Mouse (Mus musculus) macrophage (primary cell): ENCODE data around the gene Coq4. TPM values are rescaled to one million over a fixed set of nuclear protein-coding genes. Genes with fewer than 3 reads are reported as not detected.

Source experiments
- H3K27ac ChIP-seq: fragments of 350-480 bp; formaldehyde crosslinking; 2 replicates; pipeline ENCODE4 v1.9.0; 2021
- H3K36me3 ChIP-seq: fragments of 350-480 bp; formaldehyde crosslinking; 2 replicates; pipeline ENCODE4 v1.9.0; 2021; ENCODE audit errors: inconsistent target
- H3K4me3 ChIP-seq: fragments of 350-480 bp; formaldehyde crosslinking; 2 replicates; pipeline ENCODE4 v1.9.0; 2021; ENCODE audit errors: inconsistent target
- H3K79me2 ChIP-seq: fragments of 350-480 bp; formaldehyde crosslinking; 2 replicates; pipeline ENCODE4 v1.9.0; 2021; ENCODE audit errors: inconsistent target
- WGBS: methylation state at CpG from one replicate; pipeline ENCODE4 v1.1.7; 2026; ENCODE audit warnings: inconsistent platforms; ENCODE audit not compliant: missing documents; 5-methylcytosine and 5-hydroxymethylcytosine counted together
- polyA plus RNA-seq: library from polyadenylated mRNA; stranded (reverse); fragments of 250-400 nt; gene quantifications from 3 replicates; pipeline ENCODE4 v1.2.4, GENCODE M21; 2018; ENCODE audit warnings: inconsistent platforms

Gene Coq4
- polyA plus RNA-seq, 1 experiment from 2014 or later, result 2.9 TPM

GRCm38 (mm10) chr2:29846911-29847310, 59.6 kb downstream of the Coq4 start:
- Histone ChIP-seq H3K79me2 (no peaks in the 10 kb centered on the region), H3K4me3 (no peak overlapping the region), H3K27ac (no peak overlapping the region), H3K36me3 (peaks cover 25% of the 10 kb centered on the region; the same call in 1 of the 2 replicates)
- WGBS, result 84% methylated on average over 3 of the region's 3 CpGs

Other genes starting within 250 kb of the Coq4 start
- 14.9 to 26.3 TPM (median 18.4 TPM) in 3 replicates for gene Rapgef1, start 167.8 kb upstream of the Coq4 start, polyA plus RNA-seq
- gene Gm13420, start 35.8 kb upstream of the Coq4 start, polyA plus RNA-seq, result not detected in 3 replicates
- gene Gm13547, start 28.2 kb upstream of the Coq4 start, polyA plus RNA-seq, result not detected in 3 replicates
- gene Trub2, start 1.0 kb downstream of the Coq4 start, polyA plus RNA-seq, result 13.8 to 16.1 TPM (median 15.3 TPM) in 3 replicates
- gene Slc27a4, start 15.1 kb downstream of the Coq4 start, polyA plus RNA-seq, result 11.2 to 17.7 TPM (median 17.3 TPM) in 3 replicates
- gene Urm1, start 32.6 kb downstream of the Coq4 start, polyA plus RNA-seq, result 21.1 to 24.9 TPM (median 24.4 TPM) in 3 replicates
- gene Cercam, start 81.7 kb downstream of the Coq4 start, polyA plus RNA-seq, result 7.3 to 16.8 TPM (median 15.9 TPM) in 3 replicates
- 28.3 to 46.9 TPM (median 30.9 TPM) in 3 replicates for gene Odf2, start 101.7 kb downstream of the Coq4 start, polyA plus RNA-seq
- 7.9 to 12.5 TPM (median 10.0 TPM) in 3 replicates for gene Gle1, start 147.9 kb downstream of the Coq4 start, polyA plus RNA-seq
- gene Sptan1, start 178.1 kb downstream of the Coq4 start, polyA plus RNA-seq, result 67.1 to 95.0 TPM (median 74.1 TPM) in 3 replicates